In the genomic region with DNA sequence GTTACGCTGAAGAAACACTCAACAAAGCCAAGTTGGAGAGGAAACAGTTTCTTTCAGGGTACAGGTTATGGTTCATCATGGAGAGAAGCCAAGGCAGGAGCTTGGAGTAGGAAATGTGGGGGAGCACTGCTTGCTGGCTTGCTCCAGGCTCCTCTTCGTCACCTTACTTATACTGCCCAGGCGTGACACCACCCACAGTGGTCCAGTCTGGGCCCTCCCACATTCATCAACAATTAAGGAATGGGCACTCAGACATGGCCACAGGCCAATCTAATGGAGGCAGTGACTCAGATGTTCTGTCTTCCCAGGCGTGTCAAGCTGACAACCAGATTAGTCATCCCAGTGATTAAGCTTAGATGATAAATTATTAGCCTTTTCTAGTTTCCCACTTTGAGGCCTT, we compare ENCODE assay signal across 13 mouse cellular contexts.
DNase-seq lines count a peak whose midpoint lies in the region; ATAC-seq lines count a peak whose summit lies in the region.
"Had no signal": no experiment of that assay in that cellular context is flagged by ENCODE, and none has a peak within 500 bp of the region (broad histone marks: within the 10 kb centered on the region; RNA-seq: fewer than 3 reads in every experiment).

No protein-coding gene starts in this region.

- DNase-seq in cerebellum, adult 8-10 months: peak; percentile 27
- DNase-seq in lung, postnatal 25 days (ENCODE audit: low spot score): peak; percentile 5
- DNase-seq in lung, postnatal 36 days: no peak
- peak; percentile 72 for DNase-seq in adipocyte (ENCODE audit: low spot score)
- peak; percentile 56 for DNase-seq in fat pad, adult 2 months (ENCODE audit: extremely low read depth, low read depth, low spot score)
- no peak for DNase-seq in frontal cortex, postnatal 10 days (ENCODE audit: low spot score in 2 of 2)
- DNase-seq in heart, adult 11 months: no peak
- DNase-seq: gastrocnemius, adult 2 months; heart, postnatal 36 days; retina, postnatal 1 day; thymus, postnatal 25 days had no signal

- ATAC-seq in cerebellum, adult (ENCODE audit: insufficient number of reproducible peaks, low FRiP score, low TSS enrichment): no peak
- ATAC-seq: hindbrain, postnatal 0 days had no signal

Comparison
In these comparisons a context has a peak if more than half of its experiments do, and no peak if none do; other contexts are left out.
1. DNase-seq: peak in cerebellum, adult 8-10 months (single experiment), lung, postnatal 25 days (single experiment), adipocyte (single experiment) and fat pad, adult 2 months (single experiment); none in lung, postnatal 36 days (single experiment), frontal cortex, postnatal 10 days (0 of 2) and heart, adult 11 months (single experiment).